Mouse (Mus musculus) lung, postnatal 0 days (tissue): Measurements from ENCODE around the gene Gm20517. TPM values are rescaled to one million over a fixed set of nuclear protein-coding genes. Genes with fewer than 3 reads are reported as not detected.
"Not testable (repeated sequence)": the region's sequence is repeated elsewhere in the genome, so short reads cannot be mapped to it uniquely, and the experiment has no call there.

Experiments
- ATAC-seq: fragments of 200-750 bp; cut with Nextera tagmentation; 2 replicates; pipeline ENCODE4 v1.8.0; 2017; ENCODE audit warnings: moderate library complexity
- DNase-seq: peaks from one replicate; pipeline ENCODE4 v3.0.0-alpha.2; 2016; ENCODE audit warnings: low spot score
- H3K27ac ChIP-seq: fragments of 300-500 bp; sonication (generic); 2 replicates; pipeline ENCODE4 v1.5.1; 2014; ENCODE audit warnings: antibody characterized with exemption, mild to moderate bottlenecking, low read length, mixed read lengths
- H3K27me3 ChIP-seq: fragments of 300-500 bp; sonication (generic); replicated peaks from 2 replicates; pipeline ENCODE4 v1.6.1; 2014; ENCODE audit warnings: low read length, mixed read lengths; ENCODE audit not compliant: insufficient read depth
- H3K36me3 ChIP-seq: fragments of 300-500 bp; sonication (generic); 2 replicates; pipeline ENCODE4 v1.6.1; 2014; ENCODE audit warnings: low read length, mixed read lengths; ENCODE audit not compliant: insufficient read depth
- H3K4me1 ChIP-seq: fragments of 300-500 bp; sonication (generic); 2 replicates; pipeline ENCODE4 v1.6.1; 2014; ENCODE audit warnings: antibody characterized with exemption, low read depth, low read length, mixed read lengths; ENCODE audit not compliant: insufficient read depth
- H3K4me2 ChIP-seq: fragments of 300-500 bp; sonication (generic); replicated peaks from 2 replicates; pipeline ENCODE4 v1.6.1; 2014; ENCODE audit warnings: low read depth, mild to moderate bottlenecking, low read length, moderate library complexity, mixed read lengths
- H3K4me3 ChIP-seq: fragments of 300-500 bp; sonication (generic); 2 replicates; pipeline ENCODE4 v1.5.1; 2014; ENCODE audit warnings: low read depth, low read length
- H3K9ac ChIP-seq: fragments of 300-500 bp; sonication (generic); replicated peaks from 2 replicates; pipeline ENCODE4 v1.6.1; 2014; ENCODE audit warnings: low read depth, mild to moderate bottlenecking
- H3K9me3 ChIP-seq: fragments of 300-500 bp; sonication (generic); 2 replicates; pipeline ENCODE4 v1.6.1; 2016; ENCODE audit warnings: low read length, mixed read lengths
- CTCF ChIP-seq: IDR thresholded peaks from 2 replicates; pipeline ENCODE4 v1.5.1; 2016; ENCODE audit warnings: antibody characterized with exemption, mild to moderate bottlenecking
- EP300 ChIP-seq: IDR thresholded peaks from 2 replicates; pipeline ENCODE4 v1.6.1; 2016; ENCODE audit warnings: antibody characterized with exemption, mild to moderate bottlenecking, control low read depth
- WGBS: fragments of 180-500 bp; shearing (Covaris S2); extraction: QIAGEN DNeasy Blood & Tissue Kit; methylation state at CpG from one replicate; pipeline ENCODE4 v1.1.7; 2014; 5-methylcytosine and 5-hydroxymethylcytosine counted together
- polyA plus RNA-seq: library from polyadenylated mRNA; unstranded; fragments of >200 nt; fragmentation: Nextera tagmentation; extraction: Ambion mirVana; gene quantifications from 2 replicates; pipeline ENCODE4 v1.2.1, GENCODE M21; 2015

Gene Gm20517
- polyA plus RNA-seq, 1 experiment from 2014 or later: 1.4 TPM

GRCm38 (mm10) chr17:47617605-47618307 is 6.4 kb downstream of the Gm20517 start:
- TF ChIP-seq EP300 (no peak), CTCF (no peak)
- H3K36me3 ChIP-seq: peaks cover 6% of the 10 kb centered on the region; the same call in 1 of the 2 replicates
- H3K9me3 ChIP-seq: no peaks in the 10 kb centered on the region
- H3K27me3 ChIP-seq: no peaks in the 10 kb centered on the region
- H3K4me1 ChIP-seq: no peaks in the 10 kb centered on the region
- no peak overlapping the region for H3K9ac ChIP-seq
- H3K4me3 ChIP-seq: no peak overlapping the region
- ATAC-seq (no peak), DNase-seq (no peak)
- H3K27ac ChIP-seq: no peak overlapping the region
- 86% methylated on average over 9 of the region's 9 CpGs for WGBS
- H3K4me2 ChIP-seq: no peak overlapping the region

- Histone ChIP-seq H3K36me3 (peaks cover 14% of the 10 kb centered on the region), H3K4me3 (no peak overlapping the region), H3K9ac (no peak overlapping the region), H3K27me3 (no peaks in the 10 kb centered on the region), H3K4me1 (no peaks in the 10 kb centered on the region), H3K9me3 (no peaks in the 10 kb centered on the region), H3K4me2 (no peak overlapping the region), H3K27ac (no peak overlapping the region)
- no peak for TF ChIP-seq EP300
- TF ChIP-seq CTCF: no peak
- ATAC-seq: no peak
- WGBS: 77% methylated on average over 13 of the region's 13 CpGs
- no peak for DNase-seq
Observed at GRCm38 (mm10) chr17:47618556-47619311, 7.3 kb downstream of the Gm20517 start.

GRCm38 (mm10) chr17:47622912-47623554 is 11.6 kb downstream of the Gm20517 start:
- no peaks in the 10 kb centered on the region for H3K9me3 ChIP-seq
- no peak overlapping the region for H3K9ac ChIP-seq
- H3K4me1 ChIP-seq: no peaks in the 10 kb centered on the region; the same call in 1 of the 2 replicates
- no peak overlapping the region for H3K4me2 ChIP-seq
- H3K27me3 ChIP-seq: no peaks in the 10 kb centered on the region
- TF ChIP-seq CTCF (no peak), EP300 (no peak)
- H3K27ac ChIP-seq: no peak overlapping the region
- peaks cover 16% of the 10 kb centered on the region for H3K36me3 ChIP-seq
- ATAC-seq (no peak), DNase-seq (no peak)
- no peak overlapping the region for H3K4me3 ChIP-seq
- 95% methylated on average over 14 of the region's 14 CpGs for WGBS

- H3K9me3 ChIP-seq, H3K4me2 ChIP-seq, H3K27ac ChIP-seq, H3K4me3 ChIP-seq, DNase-seq, H3K27me3 ChIP-seq, H3K9ac ChIP-seq, H3K4me1 ChIP-seq, ATAC-seq: not testable (repeated sequence)
- peaks cover 13% of the 10 kb centered on the region for H3K36me3 ChIP-seq
- 96% methylated on average over 4 of the region's 5 CpGs for WGBS
- peak; percentile 5; the same call in 1 of the 2 replicates for TF ChIP-seq CTCF
Observed at GRCm38 (mm10) chr17:47624572-47624971, 13.2 kb downstream of the Gm20517 start.

GRCm38 (mm10) chr17:47625088-47625487 is 13.7 kb downstream of the Gm20517 start:
- DNase-seq (no peak), ATAC-seq (no peak)
- 91% methylated on average over 2 of the region's 2 CpGs for WGBS
- Histone ChIP-seq H3K36me3 (peaks cover 13% of the 10 kb centered on the region), H3K27ac (no peak overlapping the region), H3K9me3 (no peaks in the 10 kb centered on the region), H3K27me3 (no peaks in the 10 kb centered on the region), H3K4me1 (no peaks in the 10 kb centered on the region; the same call in 1 of the 2 replicates), H3K4me2 (no peak overlapping the region), H3K9ac (no peak overlapping the region), H3K4me3 (no peak overlapping the region)
- no peak for TF ChIP-seq EP300
- TF ChIP-seq CTCF: no peak

- no peak overlapping the region for H3K27ac ChIP-seq
- no peak overlapping the region for H3K4me3 ChIP-seq
- H3K27me3 ChIP-seq: no peaks in the 10 kb centered on the region
- ATAC-seq (no peak), DNase-seq (no peak)
- no peak overlapping the region for H3K9ac ChIP-seq
- no peak overlapping the region for H3K4me2 ChIP-seq
- peaks cover 13% of the 10 kb centered on the region for H3K36me3 ChIP-seq
- H3K9me3 ChIP-seq: no peaks in the 10 kb centered on the region
- H3K4me1 ChIP-seq: peaks cover 6% of the 10 kb centered on the region
- 74% methylated on average over 5 of the region's 5 CpGs for WGBS
- TF ChIP-seq EP300 (no peak), CTCF (no peak)
Observed at GRCm38 (mm10) chr17:47626031-47626430, 14.6 kb downstream of the Gm20517 start.
